Mouse (Mus musculus) ES-E14 (cell line): ENCODE measurements around the gene Rab11b. TPM values are rescaled to one million over a fixed set of nuclear protein-coding genes. Genes with fewer than 3 reads are reported as not detected.
A peak's percentile ranks its signal among the peaks of the same experiment; 100 is the strongest.

Experiments
- DNase-seq: peaks from one replicate; pipeline ENCODE4 v3.0.0-alpha.2; 2013; ENCODE audit warnings: low read depth, low spot score
- H3K27ac ChIP-seq: 2 replicates; pipeline ENCODE4 v1.5.1; 2012; ENCODE audit warnings: low read depth, mild to moderate bottlenecking, low read length, moderate library complexity, mixed read lengths; ENCODE audit not compliant: poor library complexity, insufficient read depth, severe bottlenecking
- H3K36me3 ChIP-seq: 2 replicates; pipeline ENCODE4 v1.6.1; 2012; ENCODE audit warnings: mild to moderate bottlenecking, low read length, moderate library complexity, mixed read lengths; ENCODE audit not compliant: control insufficient read depth, poor library complexity, insufficient read depth, severe bottlenecking
- H3K4me1 ChIP-seq, 2 experiments: fragments of 150-350 bp in 1 of 2; sonication (generic) in 1 of 2; 2 replicates each; pipeline ENCODE4 v1.6.1; 2012; ENCODE audit warnings: low read length in 2 of 2, mild to moderate bottlenecking in 1 of 2, mixed read lengths in 1 of 2; ENCODE audit not compliant: control insufficient read depth in 2 of 2, insufficient read depth in 2 of 2, poor library complexity in 1 of 2
- H3K4me3 ChIP-seq, 2 experiments: fragments of 150-350 bp in 1 of 2; sonication (generic) in 1 of 2; 2 replicates each; pipeline ENCODE4 v1.5.1; 2012; ENCODE audit warnings: low read length in 2 of 2, low read depth in 1 of 2, mild to moderate bottlenecking in 1 of 2, mixed read lengths in 1 of 2; ENCODE audit not compliant: insufficient read depth in 1 of 2, poor library complexity in 1 of 2, severe bottlenecking in 1 of 2
- H3K9ac ChIP-seq: 2 replicates; pipeline ENCODE4 v1.6.1; 2012; ENCODE audit warnings: low read depth, mild to moderate bottlenecking, low read length, mixed read lengths; ENCODE audit not compliant: poor library complexity, insufficient read depth, severe bottlenecking
- H3K9me3 ChIP-seq: fragments of 150-350 bp; sonication (generic); 2 replicates; pipeline ENCODE4 v1.6.1; 2012; ENCODE audit warnings: low read depth, mild to moderate bottlenecking, low read length; ENCODE audit not compliant: control insufficient read depth, insufficient read depth
- CHD2 ChIP-seq: IDR thresholded peaks from 2 replicates; pipeline ENCODE4 v1.6.1; 2014; ENCODE audit warnings: mild to moderate bottlenecking, low read depth, low read length, inconsistent platforms
- HCFC1 ChIP-seq: IDR thresholded peaks from 2 replicates; pipeline ENCODE4 v1.6.1; 2012; ENCODE audit warnings: low read length, inconsistent platforms, borderline replicate concordance; ENCODE audit not compliant: insufficient read depth
- MAFK ChIP-seq: IDR thresholded peaks from 2 replicates; pipeline ENCODE4 v1.6.1; 2014; ENCODE audit warnings: mild to moderate bottlenecking, low read depth, low read length, inconsistent platforms; ENCODE audit not compliant: insufficient read depth
- ZC3H11A ChIP-seq: IDR thresholded peaks from 2 replicates; pipeline ENCODE4 v1.6.1; 2012; ENCODE audit warnings: low read depth, mild to moderate bottlenecking, inconsistent platforms, low read length, borderline replicate concordance
- ZNF384 ChIP-seq: IDR thresholded peaks from 2 replicates; pipeline ENCODE4 v1.6.1; 2012; ENCODE audit warnings: low read depth, low read length, inconsistent platforms
- in situ Hi-C, 2 experiments: fragments of 600-800 bp; cut with MboI; formaldehyde crosslinking; loops; one replicate each; pipeline ENCODE4 v1.15.1; 2025; ENCODE audit warnings: low sequenced_read_pairs in 2 of 2, inconsistent platforms in 1 of 2; ENCODE audit not compliant: unreplicated experiment in 2 of 2
- total RNA-seq: library from RNA; depleted of rRNA; stranded (reverse); fragments of 300-350 nt; gene quantifications from 2 replicates; pipeline ENCODE4 v1.2.3, GENCODE M21; 2012; rRNA removed

Gene Rab11b
- 26.0 and 34.8 TPM in 2 replicates for total RNA-seq

GRCm38 (mm10) chr17:33760255-33761165, at the start of gene Rab11b:
Gene Rab11b (minus strand): TSS chr17:33760530.
- Histone ChIP-seq H3K9me3 (no peaks in the 10 kb centered on the region), H3K4me3 (peak within 1 kb of the TSS; percentile 87 to 99), H3K9ac (peak within 1 kb of the TSS; percentile 100), H3K36me3 (no peaks in the 10 kb centered on the region; the same call in 1 of the 2 replicates), H3K27ac (peak within 1 kb of the TSS; percentile 99), H3K4me1 (peaks cover 10 to 15% of the 10 kb centered on the region in 2 experiments; a peak in 2 of 4 replicates)
- DNase-seq, result peak; percentile 100
- in situ Hi-C loops, result no loop called here
- TF ChIP-seq ZC3H11A (no peak), CHD2 (peak; percentile 96), HCFC1 (no peak), ZNF384 (peak; percentile 85), MAFK (no peak)

GRCm38 (mm10) chr17:33808192-33808591, 47.9 kb upstream of the Rab11b start:
- Histone ChIP-seq H3K4me3 (peak overlapping the region; percentile 24 to 45), H3K36me3 (no peaks in the 10 kb centered on the region), H3K27ac (peak overlapping the region; percentile 22), H3K9ac (peak overlapping the region; percentile 73), H3K4me1 (peaks cover 11 to 27% of the 10 kb centered on the region in 2 experiments), H3K9me3 (no peaks in the 10 kb centered on the region)
- TF ChIP-seq HCFC1 (no peak), ZC3H11A (no peak), ZNF384 (no peak), MAFK (no peak), CHD2 (no peak)
- in situ Hi-C loops, result no loop called here
- DNase-seq, result no peak

GRCm38 (mm10) chr17:33807181-33807888, 47.0 kb upstream of the Rab11b start:
- Histone ChIP-seq H3K36me3 (no peaks in the 10 kb centered on the region), H3K9me3 (no peaks in the 10 kb centered on the region), H3K4me1 (peaks cover 10 to 20% of the 10 kb centered on the region in 2 experiments), H3K9ac (peak overlapping the region; percentile 3; the same call in 1 of the 2 replicates), H3K4me3 (peak overlapping the region; percentile 29 to 43), H3K27ac (peak overlapping the region; percentile 94)
- TF ChIP-seq ZNF384, result no peak
- no peak for TF ChIP-seq HCFC1
- TF ChIP-seq MAFK, result no peak
- no peak for TF ChIP-seq ZC3H11A
- TF ChIP-seq CHD2, result no peak
- DNase-seq, result peak; percentile 67
- in situ Hi-C loops, result no loop called here

GRCm38 (mm10) chr17:33804745-33805144, 44.4 kb upstream of the Rab11b start:
- peak overlapping the region; percentile 86 for H3K27ac ChIP-seq
- no peak for DNase-seq
- H3K9me3 ChIP-seq, result no peaks in the 10 kb centered on the region
- in situ Hi-C loops, result no loop called here
- H3K9ac ChIP-seq, result peak overlapping the region; percentile 42; the same call in 1 of the 2 replicates
- no peak overlapping the region; a peak in 1 of 4 replicates for H3K4me3 ChIP-seq
- no peak for TF ChIP-seq ZC3H11A
- no peak for TF ChIP-seq MAFK
- no peak for TF ChIP-seq CHD2
- no peak for TF ChIP-seq ZNF384
- TF ChIP-seq HCFC1, result no peak
- H3K4me1 ChIP-seq, result peaks cover 2 to 11% of the 10 kb centered on the region in 2 experiments; a peak in 3 of 4 replicates
- H3K36me3 ChIP-seq, result no peaks in the 10 kb centered on the region
